Mouse (Mus musculus) left cerebral cortex, adult 11 months (tissue): ENCODE results near the gene Cypt12.

ENCODE experiments used
- DNase-seq: peaks from one replicate; pipeline ENCODE4 v3.0.0; 2022; ENCODE audit warnings: low spot score

The Cypt12 gene

DNA sequence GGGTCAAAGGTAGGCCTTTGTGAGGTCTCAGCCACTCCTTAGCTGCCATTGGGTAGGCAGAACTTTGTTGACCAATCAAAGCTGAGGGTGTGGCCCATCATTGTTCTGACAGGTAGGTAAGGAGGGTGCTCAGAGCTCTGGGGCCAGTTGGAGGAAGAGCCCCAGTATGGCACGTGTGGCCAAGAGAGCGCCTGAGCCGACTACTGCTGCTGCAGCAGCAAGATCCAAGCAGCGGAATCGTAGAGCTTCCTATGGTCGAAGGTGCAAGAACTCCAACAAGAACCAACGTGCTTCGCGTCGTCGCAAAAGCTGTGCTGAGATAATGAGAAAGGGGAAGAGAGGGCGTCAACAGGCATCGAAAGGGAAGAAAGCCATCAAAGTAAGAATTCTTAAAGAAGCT, at the start of gene Cypt12:
Gene Cypt12, plus strand, starts transcription at position 112 of the 400 bp plus-strand sequence.
- DNase-seq = no peak

DNA sequence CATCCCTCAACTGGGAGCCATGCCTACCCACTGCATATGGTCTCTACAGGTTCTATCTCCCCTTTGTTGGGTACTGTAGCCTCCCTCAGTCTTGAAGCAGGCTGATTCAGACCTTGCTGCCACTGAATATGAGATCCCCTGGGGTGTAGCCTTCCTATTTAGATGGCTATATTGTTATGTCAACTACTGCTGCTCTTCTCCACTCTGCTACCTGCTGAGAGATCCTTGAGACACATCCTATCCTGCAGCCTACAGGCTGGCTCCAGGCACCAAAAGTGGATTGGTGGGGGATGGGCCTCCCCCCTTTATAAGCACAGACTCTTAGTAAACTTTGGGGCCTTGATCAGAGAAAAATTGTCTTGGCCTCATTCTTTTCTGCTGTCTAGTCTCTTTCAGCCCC, 34.4 kb upstream of the Cypt12 start:
- no peak for DNase-seq

DNA sequence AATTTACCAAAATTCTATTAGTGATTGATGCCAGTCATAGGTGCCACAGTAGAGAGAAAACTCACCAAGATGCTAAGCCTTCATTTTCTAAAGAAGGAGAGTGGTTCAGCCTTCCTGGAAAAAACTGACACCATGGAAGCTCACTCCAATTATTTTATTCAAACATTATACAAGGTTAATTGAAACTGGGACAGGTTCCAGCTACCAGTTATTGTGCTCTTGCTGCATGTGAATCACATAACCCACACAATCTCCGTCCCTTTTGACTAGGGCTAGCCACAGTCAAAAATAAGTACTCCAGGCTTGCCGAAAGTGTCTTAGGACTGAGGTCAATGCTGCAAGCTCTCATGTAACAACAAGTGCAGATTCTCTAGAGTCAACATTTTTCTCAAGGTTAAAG, 8.0 kb upstream of the Cypt12 start:
- DNase-seq = no peak
